Mouse (Mus musculus): Measurements from ENCODE around the gene Gm20449. TPM values are rescaled to one million over a fixed set of nuclear protein-coding genes. Genes with fewer than 3 reads are reported as not detected.
A peak's percentile ranks its signal among the peaks of the same experiment; 100 is the strongest.
"Not testable (repeated sequence)": the region's sequence is repeated elsewhere in the genome, so short reads cannot be mapped to it uniquely, and the experiment has no call there.

Gene Gm20449
- total RNA-seq (2021) = not detected

DNA sequence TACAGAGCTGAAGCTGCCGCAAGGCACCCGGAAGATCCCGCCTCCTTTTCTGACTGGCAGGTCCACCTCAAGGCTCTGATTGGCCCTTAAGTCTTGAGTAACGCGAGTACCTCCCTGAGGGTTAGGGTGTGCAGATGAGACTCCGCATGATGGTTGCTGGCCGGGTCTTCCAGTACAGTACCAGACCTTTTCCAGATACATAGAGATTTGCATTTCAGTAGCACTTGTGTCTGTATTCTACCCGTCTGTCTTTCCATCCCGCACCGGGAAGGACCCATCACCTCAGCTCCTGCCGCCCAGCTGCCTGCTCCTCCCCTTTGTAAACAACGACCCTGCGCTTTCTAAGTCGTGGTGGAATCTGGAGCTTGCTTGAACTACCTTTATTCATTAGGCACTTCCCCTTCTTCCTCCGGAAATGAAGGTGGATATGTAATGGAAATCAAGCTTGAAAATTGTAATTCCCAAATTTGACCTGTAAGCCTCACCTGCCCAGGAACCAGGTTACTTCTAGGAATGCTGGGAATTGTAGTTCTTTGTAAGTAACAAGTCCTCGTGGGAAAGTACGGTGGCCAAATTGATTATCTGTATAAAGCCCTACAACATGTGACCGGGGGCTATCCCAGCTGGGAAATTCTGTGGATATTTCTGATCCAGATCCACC lies at the start of gene Gm20449, which contains the start of gene AW146154:
Gm20449 (minus strand) TSS at position 29 of the 661 bp plus-strand sequence.
AW146154 (minus strand) TSS at position 502 of the 661 bp plus-strand sequence.
- intact Hi-C loops (cut with DNase I) = loop anchor here (2.0 to 5.0 kb wide), 2 partner anchors 98 to 133 kb away; partner anchors contain the start of genes 2610021A01Rik and Zfp788
- DNase-seq (ENCODE audit: low spot score) = peak; percentile 96

- no peak for DNase-seq (ENCODE audit: low spot score)
- intact Hi-C loops (cut with DNase I) = no loop called here
Observed at GRCm38 (mm10) chr7:41512672-41513071, 13.5 kb upstream of the Gm20449 start.

DNA sequence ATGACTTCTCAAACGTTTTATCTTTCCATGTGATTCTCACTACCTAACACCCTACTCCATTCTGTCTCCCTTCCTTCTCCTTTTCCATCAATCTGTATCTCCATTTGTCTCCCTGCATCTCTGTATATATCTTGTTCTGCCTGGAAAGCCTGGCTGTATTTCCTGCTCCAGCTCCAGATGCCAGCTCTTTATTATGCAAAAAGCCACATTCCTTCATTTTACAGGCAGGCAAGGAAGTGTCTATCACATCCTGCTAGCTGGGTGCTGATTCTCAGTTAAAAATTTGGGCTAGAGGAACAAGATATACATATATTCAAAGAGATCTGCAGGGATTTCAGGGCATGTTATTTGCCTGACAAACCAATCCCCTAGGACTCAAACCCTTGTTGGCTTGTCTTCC lies 13.0 kb upstream of the Gm20449 start:
- no peak for DNase-seq (ENCODE audit: low spot score)
- intact Hi-C loops (cut with DNase I) = no loop called here

- intact Hi-C loops (cut with DNase I) = loop anchor here (1.0 to 5.0 kb wide), 2 partner anchors 8 to 95 kb away; partner anchors contain the start of gene 2610021A01Rik
- no peak for DNase-seq (ENCODE audit: low spot score)
Observed at GRCm38 (mm10) chr7:41502402-41502801, 3.2 kb upstream of the Gm20449 start.

GRCm38 (mm10) chr7:41500151-41500934 lies 1.1 kb upstream of the Gm20449 start:
- intact Hi-C loops (cut with DNase I) = loop anchor here (5.0 kb wide), 1 partner anchor 97 kb away; the partner anchor contains the start of gene 2610021A01Rik
- DNase-seq (ENCODE audit: low spot score) = peak; percentile 39

- not testable (repeated sequence) for DNase-seq (ENCODE audit: low spot score)
- intact Hi-C loops (cut with DNase I) = loop anchor here (2.0 kb wide), 1 partner anchor 134 kb away; the partner anchor contains the start of gene Zfp788
Observed at GRCm38 (mm10) chr7:41499018-41499388, 214 bp downstream of the Gm20449 start.

- not testable (repeated sequence) for DNase-seq (ENCODE audit: low spot score)
Observed at GRCm38 (mm10) chr7:41498464-41498863, 753 bp downstream of the Gm20449 start.

GRCm38 (mm10) chr7:41497871-41498270 lies 1.3 kb downstream of the Gm20449 start:
- no peak for DNase-seq (ENCODE audit: low spot score)
- intact Hi-C loops (cut with DNase I) = loop anchor here (2.0 kb wide), 1 partner anchor 135 kb away; the partner anchor contains the start of gene Zfp788

More at GRCm38 (mm10) chr7:41498464-41498863, 753 bp downstream of the Gm20449 start:
- intact Hi-C loops (cut with DNase I) = loop anchor here (2.0 kb wide), 1 partner anchor 134 kb away; the partner anchor contains the start of gene Zfp788

- intact Hi-C loops (cut with DNase I) = no loop called here
- no peak for DNase-seq (ENCODE audit: low spot score)
Observed at GRCm38 (mm10) chr7:41451864-41452263, 47.4 kb downstream of the Gm20449 start.

- DNase-seq (ENCODE audit: low spot score); intact Hi-C loops (cut with DNase I): not testable (repeated sequence)
Observed at GRCm38 (mm10) chr7:41448596-41448995, 50.6 kb downstream of the Gm20449 start, which contains the start of gene Vmn2r57. Gene Vmn2r57, minus strand, starts transcription at chr7:41448696.

DNA sequence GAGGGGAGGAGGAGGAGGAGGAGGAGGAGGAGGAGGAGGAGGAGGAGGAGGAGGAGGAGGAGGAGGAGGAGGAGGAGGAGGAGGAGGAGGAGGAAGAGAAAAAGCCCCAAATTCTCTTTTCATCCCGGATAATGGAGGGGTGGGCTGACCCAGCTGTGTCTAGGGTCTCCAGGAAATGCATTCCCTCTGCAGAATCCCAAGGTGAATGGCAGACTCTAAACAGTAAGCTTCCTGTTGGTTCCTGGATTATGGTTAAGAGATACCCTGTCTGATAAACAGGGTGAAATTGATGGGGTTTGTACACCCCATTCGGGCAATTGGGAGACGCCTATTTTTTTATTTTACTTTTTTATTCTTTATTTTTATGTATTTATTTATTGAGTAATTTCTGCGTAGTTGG lies 105.1 kb downstream of the Gm20449 start:
- no peak for DNase-seq (ENCODE audit: low spot score)
- intact Hi-C loops (cut with DNase I) = loop anchor here (2.0 to 10.0 kb wide), 2 partner anchors 101 to 241 kb away; partner anchors contain the start of gene Zfp788

- peak; percentile 68 for DNase-seq (ENCODE audit: low spot score)
- intact Hi-C loops (cut with DNase I) = loop anchor here (10.0 kb wide), 1 partner anchor 241 kb away; the partner anchor contains the start of gene Zfp788
Observed at GRCm38 (mm10) chr7:41393048-41393971, 105.9 kb downstream of the Gm20449 start, which contains the start of gene AI987944. Gene AI987944, minus strand, starts transcription at chr7:41393379.

Other genes with a start within 250 kb of the Gm20449 start
- 10 to 100 TPM in 1 of 2 experiments, 1 to 10 TPM in 1; 7.7 to 11.5 TPM for gene AI987944, start 106.0 kb downstream of the Gm20449 start, total RNA-seq (2021)
- gene Vmn2r57, start 50.7 kb downstream of the Gm20449 start, total RNA-seq (2021) = under 1 TPM; 0.11 to 0.23 TPM
- gene AW146154, start 473 bp upstream of the Gm20449 start, total RNA-seq (2021) = 1 to 10 TPM; 4.8 to 5.1 TPM
- not detected for gene Gm6871, start 74.2 kb upstream of the Gm20449 start, total RNA-seq (2021)
- gene 2610021A01Rik, start 99.8 kb upstream of the Gm20449 start, total RNA-seq (2021) = 10 to 100 TPM; 10.2 to 10.8 TPM
- gene Zfp788, start 133.8 kb upstream of the Gm20449 start, total RNA-seq (2021) = 1 to 10 TPM; 7.6 to 8.9 TPM